Mouse (Mus musculus) right cerebral cortex, postnatal 10 days (tissue): ENCODE data around the gene Cstf3.

Source experiments
- DNase-seq, 2 experiments: peaks; one replicate each; pipeline ENCODE4 v3.0.0; 2021; ENCODE audit warnings: low spot score in 2 of 2

Cstf3 gene

GRCm38 (mm10) chr2:104603431-104603830 lies 13.1 kb downstream of the Cstf3 start:
- no peak for DNase-seq

GRCm38 (mm10) chr2:104604718-104605117 lies 14.4 kb downstream of the Cstf3 start:
- DNase-seq: no peak

- DNase-seq: no peak
Observed at GRCm38 (mm10) chr2:104605560-104605959, 15.2 kb downstream of the Cstf3 start.

- DNase-seq: no peak
Observed at GRCm38 (mm10) chr2:104614786-104615185, 24.5 kb downstream of the Cstf3 start.

GRCm38 (mm10) chr2:104615985-104616711 lies 25.8 kb downstream of the Cstf3 start:
- no peak for DNase-seq

- DNase-seq: no peak
Observed at GRCm38 (mm10) chr2:104658659-104659058, 68.3 kb downstream of the Cstf3 start.

GRCm38 (mm10) chr2:104663372-104664100 lies 73.2 kb downstream of the Cstf3 start:
- no peak for DNase-seq

- DNase-seq: no peak
Observed at GRCm38 (mm10) chr2:104669122-104669804, 78.9 kb downstream of the Cstf3 start.

GRCm38 (mm10) chr2:104671724-104672123 lies 81.4 kb downstream of the Cstf3 start:
- DNase-seq: no peak

GRCm38 (mm10) chr2:104677326-104677725 lies 87.0 kb downstream of the Cstf3 start:
- DNase-seq: no peak

GRCm38 (mm10) chr2:104684771-104685170 lies 94.4 kb downstream of the Cstf3 start:
- no peak for DNase-seq

GRCm38 (mm10) chr2:104685418-104685817 lies 95.1 kb downstream of the Cstf3 start:
- DNase-seq: peak; percentile 86 to 90

GRCm38 (mm10) chr2:104687261-104687660 lies 96.9 kb downstream of the Cstf3 start:
- DNase-seq: no peak

- DNase-seq: no peak
Observed at GRCm38 (mm10) chr2:104688321-104688720, 98.0 kb downstream of the Cstf3 start.

- DNase-seq: no peak
Observed at GRCm38 (mm10) chr2:104688724-104689123, 98.4 kb downstream of the Cstf3 start.

- DNase-seq: no peak
Observed at GRCm38 (mm10) chr2:104690720-104691119, 100.4 kb downstream of the Cstf3 start.

GRCm38 (mm10) chr2:104692551-104692950 lies 102.2 kb downstream of the Cstf3 start:
- DNase-seq: no peak

- DNase-seq: no peak
Observed at GRCm38 (mm10) chr2:104699659-104700058, 109.3 kb downstream of the Cstf3 start.

GRCm38 (mm10) chr2:104703158-104703557 lies 112.8 kb downstream of the Cstf3 start:
- DNase-seq: no peak

GRCm38 (mm10) chr2:104704355-104704754 lies 114.0 kb downstream of the Cstf3 start:
- DNase-seq: no peak

GRCm38 (mm10) chr2:104709786-104710337 lies 119.5 kb downstream of the Cstf3 start:
- no peak for DNase-seq

GRCm38 (mm10) chr2:104710670-104711370 lies 120.5 kb downstream of the Cstf3 start:
- no peak for DNase-seq
